In genomic region chr12:75668221-75668620, GRCm38 (mm10) we compare ENCODE assay signal across 11 mouse cellular contexts. TPM values are rescaled to one million over a fixed set of nuclear protein-coding genes. Genes with fewer than 3 reads are reported as not detected.
A peak's percentile ranks its signal among the peaks of the same experiment; 100 is the strongest.
DNase-seq lines count a peak whose midpoint lies in the region; ATAC-seq and TF ChIP-seq lines count a peak whose summit lies in the region.
"Had no signal": no experiment of that assay in that cellular context is flagged by ENCODE, and none has a peak within 500 bp of the region (broad histone marks: within the 10 kb centered on the region; RNA-seq: fewer than 3 reads in every experiment).

No protein-coding gene starts in this region.

- no peak for DNase-seq in gastrocnemius, adult 2 months
- DNase-seq in gastrocnemius, postnatal 14 days = no peak
- peak; percentile 88 for DNase-seq in liver, adult 2 months (ENCODE audit: extremely low read depth, low read depth, low spot score)
- DNase-seq in liver = no peak
- DNase-seq in embryonic facial prominence, embryonic 14.5 days (ENCODE audit: low spot score) = no peak
- DNase-seq in liver, embryonic 14.5 days (ENCODE audit: low read depth in 3 of 3, low spot score in 3 of 3) = no peak
- no peak for DNase-seq in ovary, postnatal 14 days (ENCODE audit: low spot score)
- DNase-seq in retina, embryonic 14.5 days (ENCODE audit: low spot score) = no peak
- DNase-seq: cerebellum, postnatal 10 days; gastrocnemius, postnatal 36 days had no signal

- intact Hi-C loops in gastrocnemius, adult 2 months (cut with DNase I) = loop anchor here (5.0 kb wide), 1 partner anchor 104 kb away; no protein-coding TSS in a partner anchor
- intact Hi-C loops in gastrocnemius, postnatal 14 days (cut with DNase I; ENCODE audit: low total_unique reads) = no loop called here

- WGBS in liver, adult 2 months = 35% methylated on average over 2 of the region's 2 CpGs
- 85% methylated on average over 2 of the region's 2 CpGs for WGBS in embryonic facial prominence, embryonic 14.5 days
- WGBS in liver, embryonic 14.5 days (ENCODE audit: insufficient replicate concordance) = 50% methylated on average over 2 of the region's 2 CpGs

- H3K4me3 ChIP-seq in gastrocnemius, adult 2 months = no peak overlapping the region
- no peak overlapping the region for H3K4me3 ChIP-seq in liver, adult 2 months (ENCODE audit: insufficient read depth, low read depth, low read length)
- H3K4me3 ChIP-seq in embryonic facial prominence, embryonic 14.5 days (ENCODE audit: low read depth, low read length) = peak overlapping the region; percentile 47; the same call in 1 of the 2 replicates
- peak overlapping the region in 1 of 2 experiments; percentile 67; a peak in 2 of 4 replicates for H3K4me3 ChIP-seq in liver, embryonic 14.5 days (ENCODE audit: insufficient read depth in 1 of 2, low read depth in 2 of 2, low read length in 2 of 2)

- H3K4me2 ChIP-seq in embryonic facial prominence, embryonic 14.5 days (ENCODE audit: low read depth, low read length) = peak overlapping the region; percentile 69
- peak overlapping the region; percentile 92 for H3K4me2 ChIP-seq in liver, embryonic 14.5 days (ENCODE audit: low read depth)

- TF ChIP-seq POLR2A in liver, adult 2 months (IDR thresholded peaks at IDR 0.05; ENCODE audit: extremely low read depth, insufficient read depth, low read length) = no peak

- H3K36me3 ChIP-seq in liver, adult 2 months (ENCODE audit: control insufficient read depth, insufficient read depth, low read length) = no peaks in the 10 kb centered on the region
- no peaks in the 10 kb centered on the region for H3K36me3 ChIP-seq in embryonic facial prominence, embryonic 14.5 days (ENCODE audit: control insufficient read depth, insufficient read depth, low read length)
- H3K36me3 ChIP-seq in liver, embryonic 14.5 days (replicated peaks; ENCODE audit: control insufficient read depth, insufficient read depth, low read depth) = no peaks in the 10 kb centered on the region

- peaks cover 24% of the 10 kb centered on the region for H3K4me1 ChIP-seq in liver, adult 2 months (ENCODE audit: control insufficient read depth, insufficient read depth, low read length)
- H3K4me1 ChIP-seq in embryonic facial prominence, embryonic 14.5 days (ENCODE audit: control insufficient read depth, insufficient read depth, low read length) = peaks cover 7% of the 10 kb centered on the region
- H3K4me1 ChIP-seq in liver, embryonic 14.5 days (replicated peaks; ENCODE audit: control insufficient read depth in 2 of 2, insufficient read depth in 2 of 2, low read length in 1 of 2) = peaks cover 8 to 13% of the 10 kb centered on the region in 2 experiments

- 0 out of 2 replicates have a peak overlapping the region, but pooled peaks have one; percentile 93 for H3K27ac ChIP-seq in gastrocnemius, adult 2 months
- H3K27ac ChIP-seq in liver, adult 2 months (replicated peaks; ENCODE audit: insufficient read depth, low read depth, low read length) = peak overlapping the region; percentile 87
- H3K27ac ChIP-seq in embryonic facial prominence, embryonic 14.5 days (replicated peaks; ENCODE audit: low read depth, low read length) = no peak overlapping the region
- H3K27ac ChIP-seq in liver, embryonic 14.5 days = no peak overlapping the region

- H3K9ac ChIP-seq in liver, adult 2 months (ENCODE audit: low read depth, low read length) = no peak overlapping the region
- H3K9ac ChIP-seq in embryonic facial prominence, embryonic 14.5 days (ENCODE audit: low read depth, low read length) = no peak overlapping the region
- peak overlapping the region; percentile 10; the same call in 1 of the 2 replicates for H3K9ac ChIP-seq in liver, embryonic 14.5 days (replicated peaks)

- TF ChIP-seq CTCF in gastrocnemius, adult 2 months (IDR thresholded peaks at IDR 0.05) = no peak
- TF ChIP-seq CTCF in liver, adult 2 months (IDR thresholded peaks at IDR 0.05; ENCODE audit: low read depth, low read length) = no peak
- no peak for TF ChIP-seq CTCF in liver, embryonic 14.5 days (IDR thresholded peaks at IDR 0.05; ENCODE audit: low read depth)

- peaks cover 3% of the 10 kb centered on the region; the same call in 1 of the 2 replicates for H3K79me2 ChIP-seq in liver, adult 2 months (ENCODE audit: control insufficient read depth, insufficient read depth, low read length)

- no peak for TF ChIP-seq EP300 in liver, embryonic 14.5 days (IDR thresholded peaks at IDR 0.05; ENCODE audit: low read depth)

- no peaks in the 10 kb centered on the region for H3K27me3 ChIP-seq in liver, adult 2 months (ENCODE audit: control insufficient read depth, insufficient read depth, low read length)
- no peaks in the 10 kb centered on the region for H3K27me3 ChIP-seq in embryonic facial prominence, embryonic 14.5 days (replicated peaks; ENCODE audit: control insufficient read depth, insufficient read depth, low read length)
- H3K27me3 ChIP-seq in liver, embryonic 14.5 days (ENCODE audit: control insufficient read depth, insufficient read depth, low read length) = no peaks in the 10 kb centered on the region

- H3K9me3 ChIP-seq in embryonic facial prominence, embryonic 14.5 days (ENCODE audit: control insufficient read depth, low read length) = no peaks in the 10 kb centered on the region
- no peaks in the 10 kb centered on the region for H3K9me3 ChIP-seq in liver, embryonic 14.5 days (ENCODE audit: control insufficient read depth, low read length)

- no peak for ATAC-seq in embryonic facial prominence, embryonic 14.5 days (ENCODE audit: low read depth)
- no peak for ATAC-seq in liver, embryonic 14.5 days (ENCODE audit: insufficient read depth)
- ATAC-seq: activated CD4-positive, CD25-positive, alpha-beta regulatory T cell, adult 4 months had no signal

RNA-seq across cellular contexts. Expression of gene Wdr89, which starts 1.1 kb away (rescaled TPM):
- total RNA-seq in gastrocnemius, adult 2 months (2021) = 1 to 10 TPM; 1.9 to 2.8 TPM
- total RNA-seq in gastrocnemius, postnatal 14 days (2021) = 1 to 10 TPM; 2.2 to 2.3 TPM
- 1.8 and 2.3 TPM in 2 replicates for total RNA-seq in liver, adult 2 months (2014; rRNA removed)
- polyA plus RNA-seq in liver, adult 2 months (2012; rRNA removed) = 1.9 and 2.1 TPM in 2 replicates
- polyA plus RNA-seq in embryonic facial prominence, embryonic 14.5 days (2014; fragmentation: Nextera tagmentation; extraction: Ambion mirVana) = 10.2 and 11.1 TPM in 2 replicates
- 3.3 and 5.5 TPM in 2 replicates for polyA plus RNA-seq in liver, embryonic 14.5 days (2012; rRNA removed)
- 5.3 and 5.5 TPM in 2 replicates for polyA plus RNA-seq in liver, embryonic 14.5 days (2014; fragmentation: Nextera tagmentation; extraction: Ambion mirVana)

Comparison
In these comparisons a context has a peak if more than half of its experiments do, and no peak if none do; other contexts are left out.
1. H3K27ac ChIP-seq: peak in gastrocnemius, adult 2 months (single experiment) and liver, adult 2 months (single experiment); none in embryonic facial prominence, embryonic 14.5 days (single experiment) and liver, embryonic 14.5 days (single experiment).